Mouse (Mus musculus) neutrophil, adult 5-6 weeks (primary cell): ENCODE data around the gene Olfr761. TPM values are rescaled to one million over a fixed set of nuclear protein-coding genes. Genes with fewer than 3 reads are reported as not detected.
"Not testable (repeated sequence)": the region's sequence is repeated elsewhere in the genome, so short reads cannot be mapped to it uniquely, and the experiment has no call there.

Experiments used
- ATAC-seq: fragments of 151-379, 151-347 bp; 2 replicates; pipeline ENCODE4 v1.8.0; 2017; ENCODE audit warnings: mild to moderate bottlenecking, moderate TSS enrichment; ENCODE audit not compliant: insufficient number of reproducible peaks, poor library complexity, low FRiP score, severe bottlenecking; ENCODE audit errors: extremely low read depth
- total RNA-seq: library from RNA; stranded (forward); fragments of 200-1000 nt; gene quantifications from 2 replicates; pipeline ENCODE4 v1.2.3, GENCODE M21; 2017

Gene Olfr761
- not detected in 2 replicates for total RNA-seq

GRCm38 (mm10) chr17:37952979-37953378 is at the start of gene Olfr761:
Olfr761 (minus strand) TSS chr17:37953079.
- no peak for ATAC-seq

GRCm38 (mm10) chr17:37995635-37996307 is 42.9 kb upstream of the Olfr761 start:
- no peak for ATAC-seq

- ATAC-seq: no peak
Measured at GRCm38 (mm10) chr17:37990453-37990961, 37.6 kb upstream of the Olfr761 start.

GRCm38 (mm10) chr17:37973591-37973990 is 20.7 kb upstream of the Olfr761 start:
- no peak for ATAC-seq

- no peak for ATAC-seq
Measured at GRCm38 (mm10) chr17:37920248-37920647, 32.6 kb downstream of the Olfr761 start, which contains the start of gene Olfr128. Olfr128 (plus strand) TSS chr17:37920548.

GRCm38 (mm10) chr17:37906821-37907220 is 46.1 kb downstream of the Olfr761 start:
- not testable (repeated sequence) for ATAC-seq

Other genes with a start within 250 kb of the Olfr761 start
- not detected in 2 replicates for gene Olfr120, start 231.3 kb downstream of the Olfr761 start, total RNA-seq
- 0.35 TPM in 1 of 2 replicates, not detected in the other for gene Olfr121, start 204.2 kb downstream of the Olfr761 start, total RNA-seq
- gene Olfr122, start 184.5 kb downstream of the Olfr761 start, total RNA-seq: not detected in 2 replicates
- not detected in 2 replicates for gene Olfr123, start 159.6 kb downstream of the Olfr761 start, total RNA-seq
- not detected in 2 replicates for gene Olfr124, start 153.2 kb downstream of the Olfr761 start, total RNA-seq
- not detected in 2 replicates for gene Olfr125, start 120.1 kb downstream of the Olfr761 start, total RNA-seq
- gene Olfr126, start 105.6 kb downstream of the Olfr761 start, total RNA-seq: not detected in 2 replicates
- gene Olfr127, start 52.6 kb downstream of the Olfr761 start, total RNA-seq: 0.12 TPM in 1 of 2 replicates, not detected in the other
- not detected in 2 replicates for gene Olfr128, start 32.5 kb downstream of the Olfr761 start, total RNA-seq
- 0.12 TPM in 1 of 2 replicates, not detected in the other for gene Olfr129, start 107.0 kb upstream of the Olfr761 start, total RNA-seq
- gene Olfr130, start 110.8 kb upstream of the Olfr761 start, total RNA-seq: not detected in 2 replicates
- not detected in 2 replicates for gene Olfr131, start 135.6 kb upstream of the Olfr761 start, total RNA-seq
- not detected in 2 replicates for gene Olfr132, start 181.4 kb upstream of the Olfr761 start, total RNA-seq
- gene Olfr133, start 192.2 kb upstream of the Olfr761 start, total RNA-seq: not detected in 2 replicates
- gene Olfr134, start 218.3 kb upstream of the Olfr761 start, total RNA-seq: not detected in 2 replicates